Mouse (Mus musculus) ES-E14 (cell line): Measurements from ENCODE around the gene Casq1.

Experiments used
- HCFC1 ChIP-seq: IDR thresholded peaks from 2 replicates; pipeline ENCODE4 v1.6.1; 2012; ENCODE audit warnings: low read length, inconsistent platforms, borderline replicate concordance; ENCODE audit not compliant: insufficient read depth
- ZNF384 ChIP-seq: IDR thresholded peaks from 2 replicates; pipeline ENCODE4 v1.6.1; 2012; ENCODE audit warnings: low read depth, low read length, inconsistent platforms

DNA sequence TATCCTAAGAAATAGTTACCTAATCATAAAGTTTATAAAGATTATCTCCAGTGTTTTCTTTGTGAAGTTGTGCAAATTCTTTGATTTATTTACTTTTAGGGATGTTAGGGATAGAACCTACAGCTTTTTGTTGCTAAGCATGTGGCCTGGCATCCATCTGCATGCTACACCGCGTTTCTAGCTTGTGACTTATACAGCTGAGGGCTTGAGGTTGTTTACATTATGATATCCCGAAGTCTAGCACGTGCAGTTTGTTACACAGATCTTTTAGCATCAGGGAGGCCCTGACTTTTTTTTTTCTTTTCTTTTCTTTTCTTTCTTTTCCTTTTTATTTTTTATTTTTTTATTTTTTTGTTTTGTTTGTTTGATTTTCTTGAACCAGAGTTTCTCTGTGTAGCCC, 59.7 kb downstream of the Casq1 start:
- no peak for TF ChIP-seq HCFC1
- TF ChIP-seq ZNF384: no peak
